Mouse (Mus musculus): ENCODE data around the gene Kif5a.

DNA sequence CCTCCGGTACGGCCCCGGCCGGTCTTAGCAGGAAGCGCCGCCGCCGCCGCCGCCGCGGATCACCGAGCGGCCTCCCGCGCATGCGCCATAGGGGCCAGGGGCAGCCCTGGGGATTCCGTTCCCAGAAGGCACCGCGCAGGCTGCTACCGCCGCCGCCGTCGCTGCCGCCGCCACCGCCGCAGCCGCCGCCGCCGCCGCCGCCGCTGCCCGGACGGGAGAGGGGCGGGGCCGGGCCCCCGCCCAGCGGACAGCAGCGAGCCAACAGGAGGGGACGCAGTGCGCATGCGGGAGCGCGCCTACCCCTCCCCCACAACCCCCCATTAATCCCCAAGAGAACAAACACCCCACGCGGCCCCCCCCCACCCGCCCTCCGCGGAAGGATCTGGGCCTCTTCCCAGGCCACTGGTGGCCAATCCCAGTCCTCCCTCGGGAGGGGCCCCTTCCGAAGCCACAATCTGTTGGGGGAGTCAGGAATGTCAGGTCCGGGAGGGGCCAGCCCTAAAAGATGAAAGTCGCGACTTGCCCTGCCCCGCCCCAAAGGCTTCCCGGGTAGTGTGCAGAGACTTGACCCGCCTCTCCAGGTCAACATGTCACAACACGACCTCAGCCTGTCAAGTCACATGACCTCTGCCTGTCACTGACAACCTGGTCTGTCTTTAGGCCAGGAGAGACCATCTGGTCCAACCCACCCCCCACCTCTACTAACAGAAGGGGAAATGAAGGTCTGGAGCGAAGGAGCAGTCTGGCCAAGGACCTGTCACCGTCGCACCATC is 25.8 kb upstream of the Kif5a start, which contains the start of gene Mbd6:
- TF ChIP-seq CTCF (conservative IDR thresholded peaks at IDR 0.05; ENCODE audit: low read length): no peak
- TF ChIP-seq NANOG (IDR thresholded peaks at IDR 0.05; ENCODE audit: borderline replicate concordance, low read length): no peak
